Mouse (Mus musculus) ES-Bruce4 (cell line): Measurements from ENCODE around the gene Tbpl2.

Experiments
- EP300 ChIP-seq: IDR thresholded peaks from 2 replicates; pipeline ENCODE4 v1.6.1; 2011; ENCODE audit warnings: low read depth, low read length; ENCODE audit not compliant: insufficient read depth
- POLR2A ChIP-seq: IDR thresholded peaks from one replicate; pipeline ENCODE4 v1.8.1; 2011; ENCODE audit warnings: low read length; ENCODE audit not compliant: insufficient read depth

DNA sequence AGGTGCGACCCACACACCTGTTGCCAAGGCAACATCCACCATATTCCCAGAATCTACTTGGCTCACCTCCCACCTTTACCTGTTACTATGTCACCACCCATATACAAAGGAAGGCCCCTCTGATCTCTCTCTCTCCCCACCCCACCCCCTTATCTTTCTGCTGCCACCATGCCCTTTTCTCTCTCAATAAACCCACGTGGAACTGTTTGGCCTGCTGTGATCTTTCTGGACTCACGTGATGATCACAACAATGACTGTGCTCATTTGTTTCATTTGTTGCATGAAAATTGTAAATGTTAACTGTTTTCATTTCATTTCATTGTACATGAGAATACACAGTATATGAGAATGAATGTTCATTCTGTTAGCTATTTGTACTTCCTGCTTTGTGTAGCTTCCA is 45.9 kb downstream of the Tbpl2 start:
- TF ChIP-seq POLR2A (no peak), EP300 (no peak)
